Mouse (Mus musculus) kidney, adult 8-10 months (tissue): ENCODE measurements at regions not wholly inside any gene's neighbourhood (a gene's known extent, or its start where the extent isn't known, plus 50 kb on each side); places are given as distances from the start of the nearest gene placed in this dataset.

Experiments used
- DNase-seq, 2 experiments: peaks; one replicate each; pipeline ENCODE4 v3.0.0; 2022

DNA sequence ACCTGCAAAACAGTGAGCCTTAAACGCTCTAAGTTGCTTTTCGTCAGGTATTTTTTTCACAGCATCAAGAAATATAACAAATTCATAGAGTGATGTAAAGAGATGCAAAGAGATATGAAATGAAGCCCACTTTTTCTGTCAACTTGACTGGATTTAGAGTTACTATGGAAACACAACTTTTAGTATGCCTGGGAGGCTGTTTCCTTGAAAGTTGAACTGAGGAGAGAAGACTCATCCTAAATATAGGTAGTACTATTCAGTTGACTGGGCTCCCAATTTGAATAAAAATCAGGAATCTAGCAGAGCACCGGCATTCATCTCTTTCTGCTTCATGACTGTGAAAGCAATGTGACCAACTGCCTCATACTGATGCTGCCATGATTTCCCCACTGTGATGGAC is 509.7 kb downstream of the Synb start:
- no peak for DNase-seq

- DNase-seq = no peak
Observed at GRCm38 (mm10) chr14:68783216-68783615, 510.9 kb downstream of the Synb start.

DNA sequence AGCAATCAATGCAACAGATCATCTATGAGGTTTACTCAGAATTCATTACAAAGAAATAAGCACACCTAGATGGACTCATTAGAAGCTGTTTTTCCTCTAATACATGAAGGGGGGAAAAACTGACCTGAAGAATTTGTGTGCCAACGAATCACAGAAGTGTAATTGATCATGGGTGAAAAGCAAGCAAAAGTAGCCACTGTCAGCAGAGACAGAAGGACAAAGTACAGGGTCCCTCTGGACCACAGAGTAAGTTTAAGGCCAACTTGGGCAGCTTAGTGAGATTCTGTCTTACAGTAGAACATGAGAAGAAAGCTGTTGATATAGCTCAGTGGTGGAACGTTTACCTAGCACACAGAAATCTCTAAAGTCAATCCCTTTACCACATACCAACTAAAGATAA is 523.7 kb downstream of the Synb start:
- DNase-seq = no peak

- no peak for DNase-seq
Observed at GRCm38 (mm10) chr14:68762916-68763315, 531.2 kb downstream of the Synb start.

DNA sequence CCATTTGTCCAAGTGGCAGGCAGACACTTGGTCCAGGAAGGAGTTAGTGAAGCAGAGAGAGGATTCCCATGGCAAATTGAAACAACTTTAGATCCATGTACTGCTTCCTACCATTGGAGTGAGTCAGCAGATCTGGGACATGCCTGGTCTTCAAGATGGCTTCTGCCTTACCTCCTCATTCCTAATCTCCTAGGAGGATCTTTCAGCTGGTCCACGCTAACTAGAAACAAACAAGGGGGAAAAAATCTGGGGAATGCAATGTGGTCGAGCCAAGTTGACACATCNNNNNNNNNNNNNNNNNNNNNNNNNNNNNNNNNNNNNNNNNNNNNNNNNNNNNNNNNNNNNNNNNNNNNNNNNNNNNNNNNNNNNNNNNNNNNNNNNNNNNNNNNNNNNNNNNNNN is 549.4 kb downstream of the Synb start:
- no peak for DNase-seq

GRCm38 (mm10) chr14:68738474-68738873 is 555.6 kb downstream of the Synb start:
- DNase-seq = no peak

DNA sequence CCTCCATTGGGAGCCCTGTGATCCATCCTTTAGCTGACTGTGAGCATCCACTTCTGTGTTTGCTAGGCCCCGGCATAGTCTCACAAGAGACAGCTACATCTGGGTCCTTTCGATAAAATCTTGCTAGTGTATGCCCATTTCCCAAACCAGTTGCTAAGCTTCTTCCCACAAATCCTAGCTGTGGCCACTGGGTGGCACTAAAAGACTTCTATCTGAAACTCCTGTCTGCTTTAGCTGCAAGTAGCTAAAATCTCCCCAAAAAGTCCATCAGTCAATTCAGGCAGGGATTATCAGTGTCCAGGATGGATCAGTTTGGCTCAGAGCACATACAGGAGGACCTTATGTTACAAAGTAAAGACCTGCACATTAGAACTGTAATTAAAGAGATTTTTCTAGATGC is 558.3 kb downstream of the Synb start:
- DNase-seq = peak; percentile 30 to 71

DNA sequence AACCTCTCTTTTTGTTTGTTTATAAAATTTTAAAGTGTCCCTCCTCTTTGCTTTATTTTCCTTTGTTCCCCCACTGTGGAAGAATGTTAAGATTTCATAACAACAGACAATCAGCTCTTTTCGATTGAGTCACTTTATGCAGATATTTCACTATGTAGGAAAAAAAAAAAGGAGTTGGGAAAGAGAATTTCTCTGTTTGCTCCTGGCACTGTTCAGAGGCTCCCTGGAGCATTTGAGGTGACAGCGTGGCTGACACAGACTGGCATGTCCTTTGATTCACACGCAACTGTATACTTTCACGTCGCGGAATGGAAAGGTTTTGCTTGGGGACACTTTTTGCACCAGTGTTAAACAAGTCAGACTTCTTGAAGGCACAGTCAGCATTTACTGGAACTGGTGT is 572.9 kb downstream of the Synb start:
- no peak for DNase-seq

- no peak for DNase-seq
Observed at GRCm38 (mm10) chr14:68719429-68720160, 574.5 kb downstream of the Synb start.

DNA sequence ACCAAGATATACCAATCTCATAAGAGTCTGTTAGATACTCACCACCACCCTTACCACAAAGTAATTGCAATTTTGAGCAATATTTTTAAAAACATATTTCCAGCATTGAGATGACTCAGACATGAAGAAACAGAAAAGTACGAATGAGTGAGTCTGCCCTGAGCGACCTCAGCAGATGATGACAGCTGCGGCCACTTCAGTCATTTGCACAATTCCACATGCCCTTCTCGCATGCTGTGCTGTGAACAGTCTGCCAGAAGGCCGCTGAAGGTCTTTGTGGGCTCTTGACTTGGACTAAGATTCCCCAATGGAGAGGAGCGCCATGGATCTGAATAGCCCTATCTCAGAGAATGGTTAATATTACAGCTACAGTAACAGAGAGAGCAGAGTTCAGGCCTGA is 575.3 kb downstream of the Synb start:
- DNase-seq = no peak
